Mouse (Mus musculus) liver, adult 2 months (tissue): ENCODE measurements at regions not wholly inside any gene's neighbourhood (a gene's known extent, or its start where the extent isn't known, plus 50 kb on each side); places are given as distances from the start of the nearest gene placed in this dataset.

Experiments
- DNase-seq: peaks from one replicate; pipeline ENCODE4 v3.0.0-alpha.2; 2011; ENCODE audit warnings: low read depth, low spot score; ENCODE audit errors: extremely low read depth
- H3K27ac ChIP-seq: fragments of 200-500 bp; replicated peaks from 2 replicates; pipeline ENCODE4 v1.5.1; 2012; ENCODE audit warnings: low read depth, mild to moderate bottlenecking, control low read depth, inconsistent platforms, low read length; ENCODE audit not compliant: insufficient read depth
- H3K27me3 ChIP-seq: fragments of 200-500 bp; 2 replicates; pipeline ENCODE4 v1.6.1; 2012; ENCODE audit warnings: mild to moderate bottlenecking, moderate library complexity, low read length, inconsistent platforms; ENCODE audit not compliant: control insufficient read depth, insufficient read depth
- H3K36me3 ChIP-seq: fragments of 200-500 bp; 2 replicates; pipeline ENCODE4 v1.6.1; 2012; ENCODE audit warnings: low read length, inconsistent platforms; ENCODE audit not compliant: control insufficient read depth, insufficient read depth
- H3K4me1 ChIP-seq: fragments of 200-500 bp; 2 replicates; pipeline ENCODE4 v1.6.1; 2011; ENCODE audit warnings: low read length; ENCODE audit not compliant: control insufficient read depth, insufficient read depth
- H3K4me3 ChIP-seq: fragments of 200-500 bp; 2 replicates; pipeline ENCODE4 v1.5.1; 2011; ENCODE audit warnings: low read depth, mild to moderate bottlenecking, control low read depth, low read length, moderate library complexity; ENCODE audit not compliant: insufficient read depth
- H3K79me2 ChIP-seq: fragments of 200-500 bp; 2 replicates; pipeline ENCODE4 v1.6.1; 2012; ENCODE audit warnings: inconsistent platforms, mild to moderate bottlenecking, low read length, moderate library complexity; ENCODE audit not compliant: control insufficient read depth, insufficient read depth
- H3K9ac ChIP-seq: fragments of 200-500 bp; 2 replicates; pipeline ENCODE4 v1.6.1; 2012; ENCODE audit warnings: low read depth, mild to moderate bottlenecking, control low read depth, inconsistent platforms, low read length
- CTCF ChIP-seq: fragments of 200-500 bp; IDR thresholded peaks from 2 replicates; pipeline ENCODE4 v1.5.1; 2011; ENCODE audit warnings: low read depth, low read length, control low read depth
- POLR2A ChIP-seq: fragments of 200-500 bp; IDR thresholded peaks from 2 replicates; pipeline ENCODE4 v1.6.1; 2011; ENCODE audit warnings: low read length, control low read depth; ENCODE audit not compliant: insufficient read depth; ENCODE audit errors: extremely low read depth
- WGBS: fragments of 180-500 bp; shearing (Covaris S2); methylation state at CpG from one replicate; pipeline ENCODE4 v1.1.7; 2018; 5-methylcytosine and 5-hydroxymethylcytosine counted together

- Histone ChIP-seq H3K4me3 (no peak overlapping the region), H3K36me3 (no peaks in the 10 kb centered on the region), H3K9ac (no peak overlapping the region), H3K4me1 (no peaks in the 10 kb centered on the region), H3K27me3 (no peaks in the 10 kb centered on the region; the same call in 1 of the 2 replicates), H3K27ac (no peak overlapping the region), H3K79me2 (no peaks in the 10 kb centered on the region)
- peak; percentile 8 for DNase-seq
- 82% methylated on average over 2 of the region's 2 CpGs for WGBS
- TF ChIP-seq POLR2A (no peak), CTCF (no peak)
Measured at GRCm38 (mm10) chr17:79553850-79554249, 57.8 kb upstream of the Rmdn2 start.

- Histone ChIP-seq H3K4me1 (no peaks in the 10 kb centered on the region), H3K27ac (no peak overlapping the region), H3K27me3 (no peaks in the 10 kb centered on the region; the same call in 1 of the 2 replicates), H3K4me3 (no peak overlapping the region), H3K36me3 (no peaks in the 10 kb centered on the region), H3K79me2 (no peaks in the 10 kb centered on the region), H3K9ac (no peak overlapping the region)
- DNase-seq: no peak
- 62% methylated on average over 1 of the region's 1 CpGs for WGBS
- TF ChIP-seq POLR2A: no peak
Measured at GRCm38 (mm10) chr17:79555593-79555992, 56.1 kb upstream of the Rmdn2 start.
